In genomic region chr15:103214149-103214548, GRCm38 (mm10) we compare ENCODE assay signal across 8 mouse cellular contexts. TPM values are rescaled to one million over a fixed set of nuclear protein-coding genes. Genes with fewer than 3 reads are reported as not detected.
DNase-seq lines count a peak whose midpoint lies in the region; ATAC-seq and TF ChIP-seq lines count a peak whose summit lies in the region.

No protein-coding gene starts in this region.

- no peaks in the 10 kb centered on the region for H3K27me3 ChIP-seq in lung, embryonic 14.5 days (ENCODE audit: insufficient read depth, low read length)
- no peaks in the 10 kb centered on the region for H3K27me3 ChIP-seq in intestine, embryonic 15.5 days (replicated peaks)
- H3K27me3 ChIP-seq in stomach, embryonic 14.5 days (ENCODE audit: control insufficient read depth, insufficient read depth, low read length) = no peaks in the 10 kb centered on the region

- TF ChIP-seq CTCF in lung, embryonic 14.5 days (IDR thresholded peaks at IDR 0.05; ENCODE audit: low read depth) = no peak

- peak; percentile 31 for DNase-seq in lung, embryonic 14.5 days
- DNase-seq in lung, adult 18-20 months = no peak
- DNase-seq in fibroblast of lung, adult 2 months (ENCODE audit: low read depth) = peak; percentile 81
- DNase-seq in left cerebral cortex, postnatal 14 days (ENCODE audit: low spot score in 2 of 2) = no peak

- intact Hi-C loops in left cerebral cortex, postnatal 14 days (cut with DNase I) = no loop called here

- no peak for ATAC-seq in lung, embryonic 14.5 days (ENCODE audit: insufficient read depth)
- no peak for ATAC-seq in intestine, embryonic 15.5 days
- ATAC-seq in stomach, embryonic 14.5 days (ENCODE audit: insufficient number of reproducible peaks, insufficient read depth, low FRiP score, low read depth) = no peak
- no peak for ATAC-seq in megakaryocyte, adult 5-6 weeks (ENCODE audit: poor library complexity, severe bottlenecking)
- ATAC-seq in erythroblast, adult 5-6 weeks (replicated peaks; ENCODE audit: low FRiP score, poor library complexity, severe bottlenecking) = no peak

- H3K36me3 ChIP-seq in lung, embryonic 14.5 days (ENCODE audit: insufficient read depth) = peaks cover 37% of the 10 kb centered on the region
- H3K36me3 ChIP-seq in intestine, embryonic 15.5 days = peaks cover 19% of the 10 kb centered on the region
- H3K36me3 ChIP-seq in stomach, embryonic 14.5 days (ENCODE audit: control insufficient read depth, insufficient read depth, low read length) = peaks cover 25% of the 10 kb centered on the region

- peak overlapping the region; percentile 44 for H3K4me2 ChIP-seq in lung, embryonic 14.5 days
- peak overlapping the region; percentile 36; the same call in 1 of the 2 replicates for H3K4me2 ChIP-seq in intestine, embryonic 15.5 days (replicated peaks)
- H3K4me2 ChIP-seq in stomach, embryonic 14.5 days (replicated peaks; ENCODE audit: low read depth, low read length) = peak overlapping the region; percentile 39

- H3K4me1 ChIP-seq in lung, embryonic 14.5 days (ENCODE audit: insufficient read depth) = peaks cover 7% of the 10 kb centered on the region; the same call in 1 of the 2 replicates
- peaks cover 9% of the 10 kb centered on the region for H3K4me1 ChIP-seq in intestine, embryonic 15.5 days (replicated peaks)
- H3K4me1 ChIP-seq in stomach, embryonic 14.5 days (ENCODE audit: control insufficient read depth, insufficient read depth, low read length) = peaks cover 21% of the 10 kb centered on the region

- WGBS in lung, embryonic 14.5 days = 28% methylated on average over 2 of the region's 2 CpGs
- WGBS in intestine, embryonic 15.5 days = 42% methylated on average over 2 of the region's 2 CpGs
- 25% methylated on average over 2 of the region's 2 CpGs for WGBS in stomach, embryonic 14.5 days

- H3K9ac ChIP-seq in lung, embryonic 14.5 days = no peak overlapping the region
- H3K9ac ChIP-seq in intestine, embryonic 15.5 days = peak overlapping the region; percentile 15; the same call in 1 of the 2 replicates
- no peak overlapping the region for H3K9ac ChIP-seq in stomach, embryonic 14.5 days (replicated peaks; ENCODE audit: low read depth, low read length)

- no peaks in the 10 kb centered on the region for H3K9me3 ChIP-seq in lung, embryonic 14.5 days (ENCODE audit: low read depth, low read length)
- no peaks in the 10 kb centered on the region for H3K9me3 ChIP-seq in intestine, embryonic 15.5 days
- no peaks in the 10 kb centered on the region for H3K9me3 ChIP-seq in stomach, embryonic 14.5 days (ENCODE audit: control insufficient read depth, low read depth, low read length)

- H3K27ac ChIP-seq in lung, embryonic 14.5 days (ENCODE audit: low read depth) = peak overlapping the region; percentile 42
- peak overlapping the region; percentile 54; the same call in 1 of the 2 replicates for H3K27ac ChIP-seq in intestine, embryonic 15.5 days
- peak overlapping the region; percentile 74 for H3K27ac ChIP-seq in stomach, embryonic 14.5 days (ENCODE audit: low read length)

- H3K4me3 ChIP-seq in lung, embryonic 14.5 days (ENCODE audit: low read depth, low read length) = peak overlapping the region; percentile 17
- H3K4me3 ChIP-seq in intestine, embryonic 15.5 days (replicated peaks) = 0 out of 2 replicates have a peak overlapping the region, but pooled peaks have one; percentile 7
- H3K4me3 ChIP-seq in stomach, embryonic 14.5 days (ENCODE audit: low read depth, low read length) = peak overlapping the region; percentile 6; the same call in 1 of the 2 replicates

RNA-seq across cellular contexts. Expression of gene Cbx5, which starts 25.5 kb away (rescaled TPM):
- 144 and 151 TPM in 2 replicates for polyA plus RNA-seq in lung, embryonic 14.5 days (2014; fragmentation: Nextera tagmentation; extraction: Ambion mirVana)
- polyA plus RNA-seq in intestine, embryonic 15.5 days (2015; fragmentation: Nextera tagmentation; extraction: Ambion mirVana) = 86.7 and 98.0 TPM in 2 replicates
- 141 and 154 TPM in 2 replicates for polyA plus RNA-seq in stomach, embryonic 14.5 days (2014; fragmentation: Nextera tagmentation; extraction: Ambion mirVana)
- 100 to 1,000 TPM; 152 to 162 TPM for total RNA-seq in left cerebral cortex, postnatal 14 days (2021)
- 56.0 and 60.5 TPM in 2 replicates for total RNA-seq in megakaryocyte, adult 5-6 weeks (2015)
- 113 and 133 TPM in 2 replicates for total RNA-seq in megakaryocyte, adult 5-6 weeks (2017)
- total RNA-seq in erythroblast, adult 5-6 weeks (2015; ENCODE audit: low replicate concordance) = 42.0 and 42.1 TPM in 2 replicates
- 49.5 and 57.4 TPM in 2 replicates for total RNA-seq in erythroblast, adult 5-6 weeks (2017; ENCODE audit: low replicate concordance)

RNA-seq across cellular contexts. Expression of gene Hnrnpa1, which starts 26.1 kb away (rescaled TPM):
- 1,022 and 1,035 TPM in 2 replicates for polyA plus RNA-seq in lung, embryonic 14.5 days (2014; fragmentation: Nextera tagmentation; extraction: Ambion mirVana)
- polyA plus RNA-seq in intestine, embryonic 15.5 days (2015; fragmentation: Nextera tagmentation; extraction: Ambion mirVana) = 652 and 741 TPM in 2 replicates
- polyA plus RNA-seq in stomach, embryonic 14.5 days (2014; fragmentation: Nextera tagmentation; extraction: Ambion mirVana) = 852 and 906 TPM in 2 replicates
- 100 to 1,000 TPM; 236 to 247 TPM for total RNA-seq in left cerebral cortex, postnatal 14 days (2021)
- total RNA-seq in megakaryocyte, adult 5-6 weeks (2015) = 320 and 365 TPM in 2 replicates
- 765 and 767 TPM in 2 replicates for total RNA-seq in megakaryocyte, adult 5-6 weeks (2017)
- total RNA-seq in erythroblast, adult 5-6 weeks (2015; ENCODE audit: low replicate concordance) = 130 and 135 TPM in 2 replicates
- total RNA-seq in erythroblast, adult 5-6 weeks (2017; ENCODE audit: low replicate concordance) = 189 and 286 TPM in 2 replicates

RNA-seq across cellular contexts. Expression of gene Nfe2, which starts 44.1 kb away (rescaled TPM):
- 3.9 TPM in 2 replicates for polyA plus RNA-seq in lung, embryonic 14.5 days (2014; fragmentation: Nextera tagmentation; extraction: Ambion mirVana)
- polyA plus RNA-seq in intestine, embryonic 15.5 days (2015; fragmentation: Nextera tagmentation; extraction: Ambion mirVana) = 3.5 and 4.9 TPM in 2 replicates
- polyA plus RNA-seq in stomach, embryonic 14.5 days (2014; fragmentation: Nextera tagmentation; extraction: Ambion mirVana) = 1.9 and 2.0 TPM in 2 replicates
- total RNA-seq in left cerebral cortex, postnatal 14 days (2021) = not detected
- total RNA-seq in megakaryocyte, adult 5-6 weeks (2015) = 205 and 258 TPM in 2 replicates
- total RNA-seq in megakaryocyte, adult 5-6 weeks (2017) = 218 and 249 TPM in 2 replicates
- total RNA-seq in erythroblast, adult 5-6 weeks (2015; ENCODE audit: low replicate concordance) = 449 and 473 TPM in 2 replicates
- 629 and 671 TPM in 2 replicates for total RNA-seq in erythroblast, adult 5-6 weeks (2017; ENCODE audit: low replicate concordance)

RNA-seq across cellular contexts. Expression of gene Smug1, which starts 47.3 kb away (rescaled TPM):
- 18.0 and 18.1 TPM in 2 replicates for polyA plus RNA-seq in lung, embryonic 14.5 days (2014; fragmentation: Nextera tagmentation; extraction: Ambion mirVana)
- 17.8 and 18.2 TPM in 2 replicates for polyA plus RNA-seq in intestine, embryonic 15.5 days (2015; fragmentation: Nextera tagmentation; extraction: Ambion mirVana)
- polyA plus RNA-seq in stomach, embryonic 14.5 days (2014; fragmentation: Nextera tagmentation; extraction: Ambion mirVana) = 21.4 and 22.2 TPM in 2 replicates
- 10 to 100 TPM; 16.2 to 17.4 TPM for total RNA-seq in left cerebral cortex, postnatal 14 days (2021)
- 2.8 and 3.9 TPM in 2 replicates for total RNA-seq in megakaryocyte, adult 5-6 weeks (2015)
- 3.3 and 3.8 TPM in 2 replicates for total RNA-seq in megakaryocyte, adult 5-6 weeks (2017)
- total RNA-seq in erythroblast, adult 5-6 weeks (2015; ENCODE audit: low replicate concordance) = 1.5 TPM in 1 of 2 replicates, not detected in the other
- 0.70 and 1.0 TPM in 2 replicates for total RNA-seq in erythroblast, adult 5-6 weeks (2017; ENCODE audit: low replicate concordance)

RNA-seq across cellular contexts. Expression of gene Copz1, which starts 58.4 kb away (rescaled TPM):
- 304 and 306 TPM in 2 replicates for polyA plus RNA-seq in lung, embryonic 14.5 days (2014; fragmentation: Nextera tagmentation; extraction: Ambion mirVana)
- polyA plus RNA-seq in intestine, embryonic 15.5 days (2015; fragmentation: Nextera tagmentation; extraction: Ambion mirVana) = 259 and 262 TPM in 2 replicates
- polyA plus RNA-seq in stomach, embryonic 14.5 days (2014; fragmentation: Nextera tagmentation; extraction: Ambion mirVana) = 281 and 289 TPM in 2 replicates
- 100 to 1,000 TPM; 107 to 114 TPM for total RNA-seq in left cerebral cortex, postnatal 14 days (2021)
- 246 and 255 TPM in 2 replicates for total RNA-seq in megakaryocyte, adult 5-6 weeks (2015)
- total RNA-seq in megakaryocyte, adult 5-6 weeks (2017) = 87.7 and 93.9 TPM in 2 replicates
- total RNA-seq in erythroblast, adult 5-6 weeks (2015; ENCODE audit: low replicate concordance) = 123 and 131 TPM in 2 replicates
- 54.0 and 56.5 TPM in 2 replicates for total RNA-seq in erythroblast, adult 5-6 weeks (2017; ENCODE audit: low replicate concordance)

Comparison
In these comparisons a context has a peak if more than half of its experiments do, and no peak if none do; other contexts are left out.
1. DNase-seq: peak in lung, embryonic 14.5 days (single experiment) and fibroblast of lung, adult 2 months (single experiment); none in lung, adult 18-20 months (0 of 2) and left cerebral cortex, postnatal 14 days (0 of 2).
2. RNA of gene Nfe2, which starts 44.1 kb away (total RNA-seq): 449 to 671 TPM in erythroblast, adult 5-6 weeks and 205 to 258 TPM in megakaryocyte, adult 5-6 weeks; not detected in left cerebral cortex, postnatal 14 days; every median in the first group is over 100 times any median in the second.
3. Peak in every context shown above with its lines, with median percentiles within 50 percentile points of each other: H3K27ac ChIP-seq, H3K4me2 ChIP-seq and H3K4me3 ChIP-seq.